Mouse (Mus musculus) urinary bladder, postnatal 25 days (tissue): ENCODE data around the gene Tmub2.

Experiments
- DNase-seq: peaks from one replicate; pipeline ENCODE4 v3.0.0; 2022; ENCODE audit warnings: low spot score

Tmub2 gene

DNA sequence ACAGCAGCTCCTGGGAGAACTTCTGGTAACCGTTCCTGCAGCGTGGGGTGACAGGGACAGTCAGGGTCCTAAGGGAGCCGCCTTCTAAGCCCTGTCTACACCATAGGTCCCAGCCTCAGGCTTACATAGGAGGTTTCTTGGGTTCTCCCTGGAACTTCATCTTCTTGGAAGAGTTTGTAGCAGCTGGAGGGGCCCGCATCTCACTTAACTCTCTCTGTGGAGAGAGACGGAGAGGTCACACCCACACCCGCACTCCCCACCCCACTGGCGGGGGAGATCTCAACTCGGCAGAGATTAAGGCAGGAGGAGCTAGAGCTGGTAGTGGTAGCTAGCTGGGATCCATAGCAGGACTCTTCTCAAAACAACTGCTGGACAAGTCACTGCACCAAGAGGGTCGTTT is 23.4 kb downstream of the Tmub2 start:
- no peak for DNase-seq

GRCm38 (mm10) chr11:102308979-102309378 is 24.2 kb downstream of the Tmub2 start:
- peak; percentile 97 for DNase-seq

DNA sequence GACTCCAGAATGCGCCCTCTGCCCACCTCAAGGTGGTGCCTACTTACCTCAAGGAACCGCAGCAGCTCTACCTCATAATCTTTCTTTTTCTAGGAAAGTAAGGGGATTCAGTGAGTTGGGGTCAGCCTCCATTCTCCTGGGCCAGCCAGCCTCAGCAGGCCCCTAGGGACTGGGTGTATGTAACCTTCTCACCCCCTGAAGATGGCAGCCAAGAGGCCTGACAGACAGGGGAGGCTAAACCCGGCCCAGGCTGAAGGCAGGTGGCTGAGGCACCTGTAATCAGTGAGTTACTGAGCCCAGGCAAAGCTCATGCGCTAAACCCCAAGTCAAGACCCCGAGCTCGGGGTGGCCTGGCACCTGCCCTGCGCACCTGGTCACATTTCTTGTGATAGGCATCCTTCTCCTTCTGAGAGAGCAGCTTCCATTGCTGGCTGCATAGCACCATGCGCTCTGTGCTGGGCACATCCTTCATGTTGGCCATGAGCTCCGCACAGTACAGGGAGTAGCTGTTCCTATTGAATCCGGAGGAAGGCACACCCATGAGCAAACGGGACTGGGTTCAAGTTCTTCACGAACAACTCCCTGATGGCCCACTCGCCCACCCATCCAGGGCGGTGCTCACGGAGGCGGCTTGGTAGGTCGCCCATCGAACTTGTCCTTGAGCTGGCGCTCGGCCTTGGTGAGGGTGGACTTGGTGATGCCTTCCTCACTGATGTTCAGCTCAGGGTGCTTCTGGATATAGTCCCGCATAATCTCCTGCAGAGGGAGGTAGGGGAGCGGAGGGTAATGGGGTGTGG is 25.3 kb downstream of the Tmub2 start:
- DNase-seq: no peak

GRCm38 (mm10) chr11:102310768-102311695 is 26.3 kb downstream of the Tmub2 start:
- no peak for DNase-seq

GRCm38 (mm10) chr11:102311966-102312365 is 27.2 kb downstream of the Tmub2 start:
- DNase-seq: no peak

GRCm38 (mm10) chr11:102312586-102312985 is 27.9 kb downstream of the Tmub2 start:
- no peak for DNase-seq

DNA sequence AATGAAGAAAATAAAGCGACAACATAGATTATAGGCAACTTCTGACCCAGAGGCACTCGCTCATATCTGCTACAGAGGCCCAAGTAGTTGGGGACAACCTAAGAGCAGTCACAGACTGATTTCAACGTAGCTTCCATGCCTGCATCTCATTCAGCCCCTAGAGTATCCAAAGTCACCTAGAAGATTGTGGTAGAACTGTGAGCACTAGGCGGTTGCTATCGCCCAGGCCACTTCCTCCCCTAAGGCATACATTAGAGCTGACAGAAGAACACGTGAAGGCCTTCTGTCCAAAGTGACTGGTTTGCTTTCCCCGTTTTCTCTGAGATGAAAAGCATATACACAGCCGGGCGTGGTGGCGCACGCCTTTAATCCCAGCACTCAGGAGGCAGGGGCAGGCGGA is 29.6 kb downstream of the Tmub2 start:
- DNase-seq: no peak

DNA sequence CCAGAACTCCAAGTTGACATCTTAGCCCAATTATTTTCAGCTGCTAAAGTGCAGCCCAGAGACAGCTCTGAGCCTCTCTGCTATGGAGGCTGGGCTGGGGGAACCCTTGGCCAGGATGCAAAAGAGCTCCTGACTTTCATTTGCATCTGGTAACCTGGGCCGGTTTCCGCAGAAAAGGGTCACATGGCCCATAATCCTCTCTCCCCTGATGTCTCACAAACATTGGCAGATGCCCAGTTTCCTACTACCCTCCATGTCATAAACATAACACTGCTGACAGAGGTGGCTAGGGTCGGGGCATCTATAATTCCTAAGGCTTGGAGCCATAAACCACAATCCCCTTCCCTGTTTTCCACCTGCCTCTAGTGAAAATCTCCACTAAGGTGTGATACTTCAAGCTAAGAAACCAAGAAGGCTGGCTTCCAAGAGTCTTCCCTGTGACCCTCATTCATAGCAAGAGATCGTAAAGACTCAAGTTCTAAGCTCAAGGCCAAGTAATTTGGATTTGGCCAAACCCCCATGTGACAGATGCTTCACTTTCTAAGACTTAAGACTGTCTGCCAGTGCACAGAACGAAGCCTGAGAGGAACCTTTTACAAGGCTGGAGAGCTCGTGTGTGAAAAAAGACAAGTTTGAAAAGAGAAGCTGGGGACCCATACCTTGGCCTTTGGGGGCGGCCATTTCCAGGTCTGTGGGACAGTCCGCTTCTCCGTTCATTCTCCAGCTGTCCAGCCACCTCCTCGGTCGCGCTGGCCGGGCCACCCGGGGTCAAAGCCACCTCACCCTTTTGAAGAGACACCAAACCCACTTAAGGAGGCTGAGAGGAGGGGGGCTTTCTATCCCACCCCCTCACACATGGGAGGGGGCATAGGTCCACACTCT is 31.2 kb downstream of the Tmub2 start:
- DNase-seq: no peak

DNA sequence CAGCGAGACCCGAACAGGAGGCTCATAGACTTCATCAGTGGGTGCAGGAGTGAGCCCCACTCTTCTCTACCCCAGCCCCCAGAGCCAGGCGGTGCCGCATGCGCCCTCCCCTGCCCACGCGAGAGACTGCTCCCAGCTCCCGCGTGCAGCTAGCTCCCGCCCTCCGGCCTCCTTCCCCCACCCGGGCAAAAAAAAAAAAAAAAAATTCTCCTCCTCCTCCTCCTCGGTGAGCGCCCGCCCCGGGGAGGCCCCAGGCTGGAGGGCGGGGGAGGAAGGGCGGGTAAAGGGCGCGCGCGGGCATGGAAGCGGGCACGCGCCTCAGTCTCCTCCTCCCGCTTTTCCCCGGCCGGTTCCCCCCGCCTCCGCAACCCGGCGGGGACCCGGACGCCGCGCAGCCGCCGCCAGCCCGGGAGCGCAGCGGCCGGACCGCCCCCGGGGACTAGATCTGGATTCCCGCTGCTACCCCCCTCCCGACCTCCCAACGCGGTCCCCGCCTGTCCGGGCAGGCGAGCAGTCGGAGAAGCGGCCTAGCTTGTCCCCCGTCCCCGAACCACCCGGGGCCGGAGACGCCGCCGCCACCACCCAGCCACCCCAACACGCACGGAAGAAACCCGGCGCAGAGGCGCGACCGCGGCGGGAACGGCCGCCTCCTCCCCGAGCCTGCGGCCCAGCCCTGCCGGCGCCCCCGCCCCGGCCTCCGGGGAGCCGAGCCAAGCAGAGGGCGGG is 32.0 kb downstream of the Tmub2 start:
- DNase-seq: peak; percentile 85

DNA sequence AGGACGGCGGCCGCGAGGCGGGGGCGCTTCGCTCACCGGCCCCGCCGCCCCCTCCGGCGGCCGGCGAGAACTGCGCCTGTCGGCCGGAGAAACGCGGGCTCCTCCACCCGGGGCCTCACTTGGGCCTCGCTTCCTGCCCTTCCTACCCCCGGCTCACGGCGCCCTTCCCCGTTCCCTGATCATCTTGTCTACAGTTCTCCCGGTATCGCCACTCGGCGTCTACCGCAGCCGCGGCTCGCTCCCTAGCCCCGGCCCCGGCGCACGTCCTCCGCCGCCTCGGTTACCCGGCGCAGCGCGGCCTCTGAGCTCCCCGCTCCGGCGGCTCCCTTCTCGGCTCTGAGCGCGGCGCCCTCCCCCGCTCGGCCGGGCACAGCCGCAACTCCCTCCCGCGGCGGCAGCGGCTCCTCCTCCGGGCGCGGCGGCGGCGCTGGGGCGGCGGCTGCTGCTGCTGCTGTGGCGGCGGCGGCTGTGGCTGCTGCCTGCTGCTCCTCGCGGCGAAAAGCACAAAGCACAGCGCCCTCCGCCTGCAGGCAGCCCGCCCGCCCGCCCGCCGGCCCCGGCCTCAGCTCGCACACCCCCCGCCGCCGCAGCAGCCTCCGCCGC is 32.7 kb downstream of the Tmub2 start:
- DNase-seq: peak; percentile 59

- DNase-seq: peak; percentile 62
Measured at GRCm38 (mm10) chr11:102317901-102318575, 33.3 kb downstream of the Tmub2 start.

GRCm38 (mm10) chr11:102318576-102319409 is 34.1 kb downstream of the Tmub2 start:
- DNase-seq: peak; percentile 48

DNA sequence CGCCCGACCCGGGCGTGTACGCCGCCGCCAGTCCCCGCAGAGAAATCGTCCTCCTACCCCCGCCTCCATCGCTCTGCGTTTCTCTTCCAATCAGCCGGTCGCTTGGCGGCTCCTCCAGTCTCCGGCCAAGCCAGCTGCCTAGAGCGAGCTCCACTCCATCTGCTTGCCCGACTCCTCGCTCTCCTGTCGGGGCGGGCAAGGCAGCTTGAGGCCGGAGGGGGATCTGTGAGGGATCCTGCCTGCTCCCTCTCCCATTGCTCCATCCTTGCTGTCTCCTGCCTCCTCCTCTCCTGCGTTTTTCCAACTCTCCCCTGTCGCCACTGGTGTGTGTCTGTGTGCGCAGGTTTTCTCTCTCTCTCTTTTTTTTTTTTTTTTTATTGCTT is 34.7 kb downstream of the Tmub2 start, which contains the start of gene Ubtf:
Ubtf (minus strand) TSS at position 333 of the 383 bp plus-strand sequence.
- peak; percentile 66 for DNase-seq

- DNase-seq: peak; percentile 69
Measured at GRCm38 (mm10) chr11:102319941-102320685, 35.4 kb downstream of the Tmub2 start.

DNA sequence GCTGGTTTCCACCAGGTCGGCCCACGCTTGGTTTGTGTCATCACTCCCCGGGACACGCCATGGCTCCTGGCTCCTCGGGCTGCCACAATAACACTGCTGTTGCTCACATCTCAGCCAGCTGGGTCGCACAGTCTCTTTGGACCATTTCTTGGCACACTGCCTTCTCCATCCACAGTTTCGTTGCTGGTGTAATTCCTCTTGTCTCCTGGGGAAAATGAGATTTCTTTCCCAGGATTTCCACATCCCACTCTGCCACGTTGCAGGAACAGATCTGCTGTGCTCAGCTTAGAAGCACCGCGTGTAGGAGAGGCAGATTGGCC is 35.9 kb downstream of the Tmub2 start:
- DNase-seq: peak; percentile 53

DNA sequence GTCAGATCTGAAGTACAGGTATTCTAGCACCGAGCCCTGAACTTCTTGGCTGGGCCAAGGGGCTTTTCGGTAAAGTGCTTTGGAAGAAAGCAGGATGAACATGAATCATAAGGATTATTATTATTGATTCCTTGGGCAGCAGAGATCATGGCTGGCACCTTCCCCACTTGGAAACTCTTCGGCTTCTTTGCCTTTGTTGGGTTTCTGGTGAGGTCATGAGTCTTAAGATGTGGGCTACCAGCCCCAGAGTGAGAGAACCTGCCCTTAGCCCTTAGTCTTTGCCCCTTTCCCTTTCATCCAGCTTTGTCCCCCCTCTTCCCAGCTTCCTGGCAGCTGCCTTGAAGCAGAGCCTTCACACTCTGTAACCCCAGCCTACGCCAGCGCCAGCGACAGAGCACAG is 37.2 kb downstream of the Tmub2 start:
- no peak for DNase-seq

- DNase-seq: no peak
Measured at GRCm38 (mm10) chr11:102323516-102323915, 38.8 kb downstream of the Tmub2 start.

- DNase-seq: no peak
Measured at GRCm38 (mm10) chr11:102327250-102327649, 42.5 kb downstream of the Tmub2 start.

- no peak for DNase-seq
Measured at GRCm38 (mm10) chr11:102327839-102328238, 43.1 kb downstream of the Tmub2 start.
